In genomic region chr10:23195337-23195736, GRCm38 (mm10) we compare ENCODE assay signal across 16 mouse cellular contexts.
DNase-seq lines count a peak whose midpoint lies in the region; ATAC-seq and TF ChIP-seq lines count a peak whose summit lies in the region.
"Had no signal": no experiment of that assay in that cellular context is flagged by ENCODE, and none has a peak within 500 bp of the region (broad histone marks: within the 10 kb centered on the region; RNA-seq: fewer than 3 reads in every experiment).

No protein-coding gene starts in this region.

- no peak overlapping the region for H3K9ac ChIP-seq in forebrain, embryonic 13.5 days
- no peak overlapping the region for H3K9ac ChIP-seq in forebrain, embryonic 16.5 days (replicated peaks; ENCODE audit: low read depth, low read length)
- H3K9ac ChIP-seq in midbrain, embryonic 13.5 days (replicated peaks): no peak overlapping the region
- no peak overlapping the region for H3K9ac ChIP-seq in limb, embryonic 15.5 days
- H3K9ac ChIP-seq: heart, embryonic 13.5 days; hindbrain, embryonic 14.5 days had no signal

- H3K4me3 ChIP-seq in forebrain, embryonic 13.5 days: no peak overlapping the region
- H3K4me3 ChIP-seq in forebrain, embryonic 16.5 days (replicated peaks; ENCODE audit: low read length): no peak overlapping the region
- no peak overlapping the region for H3K4me3 ChIP-seq in midbrain, embryonic 10.5 days
- no peak overlapping the region for H3K4me3 ChIP-seq in midbrain, embryonic 13.5 days (replicated peaks)
- no peak overlapping the region for H3K4me3 ChIP-seq in limb, embryonic 15.5 days
- no peak overlapping the region for H3K4me3 ChIP-seq in left cerebral cortex, adult 2 months
- H3K4me3 ChIP-seq: gastrocnemius, adult 2 months; heart, embryonic 13.5 days; megakaryocyte, embryonic 14.5 days had no signal

- ATAC-seq in forebrain, embryonic 13.5 days: peak; percentile 63; the same call in 1 of the 2 replicates
- no peak for ATAC-seq in forebrain, embryonic 16.5 days
- ATAC-seq in midbrain, embryonic 13.5 days: no peak
- ATAC-seq in limb, embryonic 15.5 days (ENCODE audit: insufficient number of reproducible peaks, low FRiP score, low TSS enrichment, low read depth): peak; percentile 78; the same call in 1 of the 2 replicates

- TF ChIP-seq CTCF in left cerebral cortex, adult 2 months (IDR thresholded peaks at IDR 0.05): no peak

- no peaks in the 10 kb centered on the region for H3K36me3 ChIP-seq in forebrain, embryonic 13.5 days (ENCODE audit: poor library complexity, severe bottlenecking)
- H3K36me3 ChIP-seq in forebrain, embryonic 16.5 days (ENCODE audit: control insufficient read depth, insufficient read depth): no peaks in the 10 kb centered on the region
- no peaks in the 10 kb centered on the region for H3K36me3 ChIP-seq in midbrain, embryonic 10.5 days
- H3K36me3 ChIP-seq in midbrain, embryonic 13.5 days: no peaks in the 10 kb centered on the region
- no peaks in the 10 kb centered on the region for H3K36me3 ChIP-seq in limb, embryonic 15.5 days
- H3K36me3 ChIP-seq: heart, embryonic 13.5 days had no signal

- 35% methylated on average over 2 of the region's 2 CpGs for WGBS in forebrain, embryonic 13.5 days
- 21% methylated on average over 2 of the region's 2 CpGs for WGBS in forebrain, embryonic 16.5 days
- 56% methylated on average over 2 of the region's 2 CpGs for WGBS in midbrain, embryonic 10.5 days
- 39% methylated on average over 2 of the region's 2 CpGs for WGBS in midbrain, embryonic 13.5 days
- 34% methylated on average over 2 of the region's 2 CpGs for WGBS in limb, embryonic 15.5 days

- peak; percentile 19 for DNase-seq in midbrain, embryonic 10.5 days (ENCODE audit: low spot score)
- peak; percentile 45 for DNase-seq in embryo, embryonic 11 days
- no peak for DNase-seq in left cerebral cortex, adult 2 months (ENCODE audit: extremely low spot score in 1 of 2, low spot score in 2 of 2)
- no peak for DNase-seq in right cerebral cortex, postnatal 14 days
- DNase-seq: cerebellum, adult 9-11 months; gastrocnemius, adult 2 months; kidney, adult 2 months; layer of hippocampus, adult 9-11 months; lung, adult 2 months had no signal

- H3K4me2 ChIP-seq in forebrain, embryonic 13.5 days: no peak overlapping the region
- no peak overlapping the region for H3K4me2 ChIP-seq in forebrain, embryonic 16.5 days (ENCODE audit: low read length)
- H3K4me2 ChIP-seq in midbrain, embryonic 13.5 days (replicated peaks): no peak overlapping the region
- no peak overlapping the region for H3K4me2 ChIP-seq in limb, embryonic 15.5 days
- H3K4me2 ChIP-seq: heart, embryonic 13.5 days; hindbrain, embryonic 14.5 days had no signal

- H3K27me3 ChIP-seq in forebrain, embryonic 13.5 days: no peaks in the 10 kb centered on the region
- no peaks in the 10 kb centered on the region for H3K27me3 ChIP-seq in forebrain, embryonic 16.5 days (replicated peaks; ENCODE audit: control insufficient read depth, insufficient read depth, low read length)
- no peaks in the 10 kb centered on the region for H3K27me3 ChIP-seq in midbrain, embryonic 10.5 days (ENCODE audit: low read depth, poor library complexity, severe bottlenecking)
- no peaks in the 10 kb centered on the region for H3K27me3 ChIP-seq in midbrain, embryonic 13.5 days
- H3K27me3 ChIP-seq in limb, embryonic 15.5 days: no peaks in the 10 kb centered on the region
- H3K27me3 ChIP-seq: heart, embryonic 13.5 days; megakaryocyte, embryonic 14.5 days had no signal

- H3K4me1 ChIP-seq in forebrain, embryonic 13.5 days: peaks cover 5% of the 10 kb centered on the region; the same call in 1 of the 2 replicates
- H3K4me1 ChIP-seq in forebrain, embryonic 16.5 days (replicated peaks; ENCODE audit: control insufficient read depth, insufficient read depth, low read length): no peaks in the 10 kb centered on the region
- peaks cover 6% of the 10 kb centered on the region for H3K4me1 ChIP-seq in midbrain, embryonic 10.5 days
- peaks cover 4% of the 10 kb centered on the region for H3K4me1 ChIP-seq in midbrain, embryonic 13.5 days (replicated peaks)
- H3K4me1 ChIP-seq in limb, embryonic 15.5 days: peaks cover 7% of the 10 kb centered on the region
- H3K4me1 ChIP-seq: heart, embryonic 13.5 days; megakaryocyte, embryonic 14.5 days had no signal

- intact Hi-C loops in left cerebral cortex, adult 2 months (cut with DNase I): no loop called here

- H3K27ac ChIP-seq in forebrain, embryonic 13.5 days: no peak overlapping the region
- H3K27ac ChIP-seq in forebrain, embryonic 16.5 days (ENCODE audit: low read length): no peak overlapping the region
- H3K27ac ChIP-seq in midbrain, embryonic 10.5 days (replicated peaks): peak overlapping the region; percentile 47
- H3K27ac ChIP-seq in midbrain, embryonic 13.5 days: no peak overlapping the region
- H3K27ac ChIP-seq in limb, embryonic 15.5 days: peak overlapping the region; percentile 22; the same call in 1 of the 2 replicates
- H3K27ac ChIP-seq in left cerebral cortex, adult 2 months: no peak overlapping the region
- H3K27ac ChIP-seq: gastrocnemius, adult 2 months; heart, embryonic 13.5 days; hindbrain, embryonic 14.5 days had no signal

- no peaks in the 10 kb centered on the region for H3K9me3 ChIP-seq in forebrain, embryonic 13.5 days (replicated peaks)
- H3K9me3 ChIP-seq in forebrain, embryonic 16.5 days (ENCODE audit: control insufficient read depth, low read length): no peaks in the 10 kb centered on the region
- H3K9me3 ChIP-seq in midbrain, embryonic 10.5 days (replicated peaks): no peaks in the 10 kb centered on the region
- H3K9me3 ChIP-seq in midbrain, embryonic 13.5 days: no peaks in the 10 kb centered on the region
- H3K9me3 ChIP-seq in limb, embryonic 15.5 days: no peaks in the 10 kb centered on the region
- H3K9me3 ChIP-seq: heart, embryonic 13.5 days had no signal

Comparison
In these comparisons a context has a peak if more than half of its experiments do, and no peak if none do; other contexts are left out.
1. ATAC-seq: peak in forebrain, embryonic 13.5 days (single experiment) and limb, embryonic 15.5 days (single experiment); none in forebrain, embryonic 16.5 days (single experiment) and midbrain, embryonic 13.5 days (single experiment).
2. H3K27ac ChIP-seq: peak in midbrain, embryonic 10.5 days (single experiment) and limb, embryonic 15.5 days (single experiment); none in forebrain, embryonic 13.5 days (single experiment), forebrain, embryonic 16.5 days (single experiment), midbrain, embryonic 13.5 days (single experiment) and left cerebral cortex, adult 2 months (single experiment).
3. DNase-seq: peak in midbrain, embryonic 10.5 days (single experiment) and embryo, embryonic 11 days (single experiment); none in left cerebral cortex, adult 2 months (0 of 2) and right cerebral cortex, postnatal 14 days (single experiment).